Mouse (Mus musculus): Measurements from ENCODE around the gene Otud4. TPM values are rescaled to one million over a fixed set of nuclear protein-coding genes. Genes with fewer than 3 reads are reported as not detected.

Gene Otud4
- total and polyA plus RNA-seq, 2 experiments from 2014 or later = 6.3 to 37.6 TPM

- H3K27ac ChIP-seq (ENCODE audit: low read depth, low read length) = no peak overlapping the region
- H3K4me3 ChIP-seq (ENCODE audit: low read depth, low read length) = no peak overlapping the region
- DNase-seq (no peak), ATAC-seq (peak; percentile 63; the same call in 1 of the 2 replicates)
- H3K9ac ChIP-seq = no peak overlapping the region
- WGBS = 53% methylated on average over 6 of the region's 6 CpGs
- H3K27me3 ChIP-seq (ENCODE audit: insufficient read depth, low read length) = no peaks in the 10 kb centered on the region
- no peak overlapping the region for H3K4me2 ChIP-seq (ENCODE audit: low read depth)
- H3K9me3 ChIP-seq (ENCODE audit: low read length) = no peaks in the 10 kb centered on the region
- TF ChIP-seq CTCF (IDR thresholded peaks at IDR 0.05; ENCODE audit: low read depth) = no peak
- H3K4me1 ChIP-seq (ENCODE audit: insufficient read depth) = no peaks in the 10 kb centered on the region
- H3K36me3 ChIP-seq (ENCODE audit: insufficient read depth) = no peaks in the 10 kb centered on the region
Measured at GRCm38 (mm10) chr8:79612298-79612697, 27.1 kb upstream of the Otud4 start.

- Histone ChIP-seq H3K4me3 (ENCODE audit: low read depth, low read length) (no peak overlapping the region), H3K9ac (no peak overlapping the region), H3K4me2 (ENCODE audit: low read depth) (no peak overlapping the region), H3K27me3 (ENCODE audit: insufficient read depth, low read length) (no peaks in the 10 kb centered on the region), H3K4me1 (ENCODE audit: insufficient read depth) (no peaks in the 10 kb centered on the region), H3K36me3 (ENCODE audit: insufficient read depth) (no peaks in the 10 kb centered on the region), H3K9me3 (ENCODE audit: low read length) (no peaks in the 10 kb centered on the region), H3K27ac (ENCODE audit: low read depth, low read length) (no peak overlapping the region)
- no peak for TF ChIP-seq CTCF (IDR thresholded peaks at IDR 0.05; ENCODE audit: low read depth)
- no peak for DNase-seq
- WGBS = 49% methylated on average over 5 of the region's 5 CpGs
- ATAC-seq = no peak; the same call in 1 of the 2 replicates
Measured at GRCm38 (mm10) chr8:79612965-79613364, 26.5 kb upstream of the Otud4 start.

DNA sequence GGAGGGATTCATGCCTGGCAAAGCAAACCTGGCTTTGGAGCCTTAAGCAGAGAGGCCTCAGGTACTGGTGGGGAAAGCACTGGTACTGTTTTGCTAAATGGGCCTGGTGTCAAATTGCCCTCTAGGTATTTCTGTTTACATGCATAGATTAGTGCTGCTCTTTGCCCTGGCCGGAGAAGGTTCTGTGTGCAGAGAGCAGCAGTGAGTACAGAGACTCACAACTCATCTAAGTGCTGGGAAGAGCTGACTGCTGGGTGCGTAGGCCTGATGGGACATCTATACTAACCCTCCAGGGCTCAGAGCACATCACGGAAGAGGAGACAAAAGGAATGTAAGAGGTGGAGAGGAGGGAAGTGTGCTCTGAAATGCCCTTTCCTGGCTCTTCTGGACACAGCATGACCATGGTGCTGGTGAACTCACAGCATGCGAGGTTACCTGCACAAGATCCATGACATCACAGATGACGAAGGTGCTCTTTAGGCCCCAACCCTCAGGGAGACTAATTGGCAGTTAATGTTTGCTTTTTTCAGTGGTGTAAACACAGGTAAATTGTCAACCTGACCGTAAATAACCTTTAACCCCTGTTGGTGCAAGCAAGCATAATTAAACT, 23.6 kb upstream of the Otud4 start:
- ATAC-seq (no peak), DNase-seq (no peak)
- Histone ChIP-seq H3K27me3 (ENCODE audit: insufficient read depth, low read length) (no peaks in the 10 kb centered on the region), H3K27ac (ENCODE audit: low read depth, low read length) (no peak overlapping the region), H3K4me1 (ENCODE audit: insufficient read depth) (no peaks in the 10 kb centered on the region), H3K4me3 (ENCODE audit: low read depth, low read length) (no peak overlapping the region), H3K4me2 (ENCODE audit: low read depth) (no peak overlapping the region), H3K36me3 (ENCODE audit: insufficient read depth) (no peaks in the 10 kb centered on the region), H3K9me3 (ENCODE audit: low read length) (no peaks in the 10 kb centered on the region), H3K9ac (no peak overlapping the region)
- TF ChIP-seq CTCF (IDR thresholded peaks at IDR 0.05; ENCODE audit: low read depth) = no peak
- 85% methylated on average over 6 of the region's 6 CpGs for WGBS

- Histone ChIP-seq H3K4me2 (ENCODE audit: low read depth) (no peak overlapping the region), H3K4me1 (ENCODE audit: insufficient read depth) (no peaks in the 10 kb centered on the region), H3K27me3 (ENCODE audit: insufficient read depth, low read length) (no peaks in the 10 kb centered on the region), H3K9me3 (ENCODE audit: low read length) (no peaks in the 10 kb centered on the region), H3K36me3 (ENCODE audit: insufficient read depth) (no peaks in the 10 kb centered on the region), H3K4me3 (ENCODE audit: low read depth, low read length) (no peak overlapping the region), H3K27ac (ENCODE audit: low read depth, low read length) (no peak overlapping the region), H3K9ac (no peak overlapping the region)
- WGBS = 52% methylated on average over 5 of the region's 5 CpGs
- ATAC-seq (no peak), DNase-seq (no peak)
- TF ChIP-seq CTCF (IDR thresholded peaks at IDR 0.05; ENCODE audit: low read depth) = no peak
Measured at GRCm38 (mm10) chr8:79618906-79619305, 20.5 kb upstream of the Otud4 start.

GRCm38 (mm10) chr8:79619353-79619752, 20.1 kb upstream of the Otud4 start:
- TF ChIP-seq CTCF (IDR thresholded peaks at IDR 0.05; ENCODE audit: low read depth) = no peak
- Histone ChIP-seq H3K4me2 (ENCODE audit: low read depth) (no peak overlapping the region), H3K36me3 (ENCODE audit: insufficient read depth) (no peaks in the 10 kb centered on the region), H3K9me3 (ENCODE audit: low read length) (no peaks in the 10 kb centered on the region), H3K9ac (no peak overlapping the region), H3K4me1 (ENCODE audit: insufficient read depth) (no peaks in the 10 kb centered on the region), H3K4me3 (ENCODE audit: low read depth, low read length) (no peak overlapping the region), H3K27ac (ENCODE audit: low read depth, low read length) (no peak overlapping the region), H3K27me3 (ENCODE audit: insufficient read depth, low read length) (no peaks in the 10 kb centered on the region)
- ATAC-seq (no peak), DNase-seq (no peak)
- WGBS = 84% methylated on average over 2 of the region's 2 CpGs

DNA sequence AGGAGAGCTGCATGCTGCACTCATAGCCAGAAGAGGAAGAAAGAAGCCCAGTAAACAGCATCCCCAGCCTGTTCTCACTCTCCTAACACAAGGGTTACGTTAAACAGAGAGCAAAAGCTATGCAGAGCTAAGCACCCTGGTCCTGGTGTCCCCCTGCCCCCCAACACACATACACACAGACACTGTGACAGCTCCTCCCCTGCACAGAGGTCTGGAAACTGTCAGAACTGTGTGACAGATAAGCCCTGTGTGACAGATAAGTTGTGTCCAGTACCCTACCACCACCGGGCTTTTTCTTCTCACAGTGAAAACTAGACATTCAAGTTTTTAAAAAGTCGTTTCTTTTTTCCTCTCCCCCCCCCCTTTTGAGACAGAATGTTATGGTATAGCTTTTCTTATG, 19.4 kb upstream of the Otud4 start:
- 42% methylated on average over 3 of the region's 3 CpGs for WGBS
- no peak overlapping the region for H3K4me2 ChIP-seq (ENCODE audit: low read depth)
- DNase-seq (no peak), ATAC-seq (no peak)
- H3K36me3 ChIP-seq (ENCODE audit: insufficient read depth) = no peaks in the 10 kb centered on the region
- no peak overlapping the region for H3K9ac ChIP-seq
- no peak for TF ChIP-seq CTCF (IDR thresholded peaks at IDR 0.05; ENCODE audit: low read depth)
- H3K4me3 ChIP-seq (ENCODE audit: low read depth, low read length) = no peak overlapping the region
- H3K27me3 ChIP-seq (ENCODE audit: insufficient read depth, low read length) = no peaks in the 10 kb centered on the region
- H3K27ac ChIP-seq (ENCODE audit: low read depth, low read length) = no peak overlapping the region
- H3K9me3 ChIP-seq (ENCODE audit: low read length) = no peaks in the 10 kb centered on the region
- H3K4me1 ChIP-seq (ENCODE audit: insufficient read depth) = no peaks in the 10 kb centered on the region

- Histone ChIP-seq H3K27me3 (ENCODE audit: insufficient read depth, low read length) (no peaks in the 10 kb centered on the region), H3K4me2 (ENCODE audit: low read depth) (no peak overlapping the region), H3K27ac (ENCODE audit: low read depth, low read length) (no peak overlapping the region), H3K9ac (no peak overlapping the region), H3K4me1 (ENCODE audit: insufficient read depth) (no peaks in the 10 kb centered on the region), H3K9me3 (ENCODE audit: low read length) (no peaks in the 10 kb centered on the region), H3K4me3 (ENCODE audit: low read depth, low read length) (no peak overlapping the region), H3K36me3 (ENCODE audit: insufficient read depth) (no peaks in the 10 kb centered on the region)
- ATAC-seq (no peak), DNase-seq (no peak)
- WGBS = 41% methylated on average over 9 of the region's 9 CpGs
- TF ChIP-seq CTCF (IDR thresholded peaks at IDR 0.05; ENCODE audit: low read depth) = no peak
Measured at GRCm38 (mm10) chr8:79620489-79621276, 18.7 kb upstream of the Otud4 start.

Measured in forebrain, postnatal 0 days (tissue).